Mouse (Mus musculus): ENCODE measurements around the gene Ntf3.

Gene Ntf3

DNA sequence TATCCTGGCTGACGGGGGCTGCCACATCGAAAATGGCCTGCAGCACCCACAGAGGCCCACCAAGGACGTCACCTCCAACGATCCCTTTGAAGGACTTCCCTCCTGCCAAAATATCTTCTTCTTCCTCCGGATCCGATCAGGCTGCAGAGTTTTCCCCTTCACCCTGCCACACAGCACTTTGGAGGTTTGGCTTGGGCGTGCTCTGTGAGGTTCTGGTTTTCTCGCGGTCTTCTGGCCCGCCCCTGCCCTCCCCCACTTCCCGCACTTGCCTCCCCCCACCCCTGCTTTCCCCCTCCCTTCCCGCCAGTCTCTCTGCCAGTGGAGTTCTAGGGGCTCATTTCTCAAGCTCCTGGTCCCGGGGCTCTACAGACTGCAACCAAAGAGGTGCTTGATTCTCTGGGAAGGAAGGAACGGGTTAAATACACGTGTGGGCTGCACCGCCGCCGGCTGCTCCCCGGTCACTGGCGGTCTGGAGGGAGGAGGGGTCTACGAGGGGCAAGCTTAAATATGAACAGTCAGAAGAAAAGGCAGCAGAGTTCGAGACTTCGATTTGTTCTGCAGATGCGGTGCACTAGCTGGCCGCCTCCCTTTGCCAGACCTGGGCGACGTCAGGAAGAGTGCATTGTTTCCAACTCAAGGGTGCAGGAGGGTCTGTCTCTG is at the start of gene Ntf3:
Gene Ntf3 (minus strand): TSS at position 363 of the 660 bp plus-strand sequence.
- no peak for DNase-seq (ENCODE audit: low read depth, low spot score)

DNA sequence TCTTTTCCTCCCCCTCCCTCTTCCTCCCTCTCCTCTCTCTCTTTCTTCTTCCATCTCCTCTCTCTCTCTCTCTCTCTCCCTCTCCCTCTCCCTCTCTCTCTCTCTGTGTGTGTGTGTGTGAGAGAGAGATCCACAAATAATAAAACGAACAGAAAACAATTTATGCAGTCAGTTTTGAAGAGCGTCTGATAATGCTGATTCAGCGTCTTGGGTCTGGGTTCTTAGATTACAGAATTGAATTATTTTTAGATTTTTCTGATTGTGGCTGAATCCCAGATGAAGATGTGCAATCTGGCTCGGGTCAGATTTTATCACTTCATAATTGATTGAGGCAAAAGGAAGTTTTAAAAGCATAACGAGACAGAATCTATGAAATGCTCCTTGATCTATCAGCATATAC is 46.6 kb upstream of the Ntf3 start:
- DNase-seq (ENCODE audit: low read depth, low spot score): no peak

DNA sequence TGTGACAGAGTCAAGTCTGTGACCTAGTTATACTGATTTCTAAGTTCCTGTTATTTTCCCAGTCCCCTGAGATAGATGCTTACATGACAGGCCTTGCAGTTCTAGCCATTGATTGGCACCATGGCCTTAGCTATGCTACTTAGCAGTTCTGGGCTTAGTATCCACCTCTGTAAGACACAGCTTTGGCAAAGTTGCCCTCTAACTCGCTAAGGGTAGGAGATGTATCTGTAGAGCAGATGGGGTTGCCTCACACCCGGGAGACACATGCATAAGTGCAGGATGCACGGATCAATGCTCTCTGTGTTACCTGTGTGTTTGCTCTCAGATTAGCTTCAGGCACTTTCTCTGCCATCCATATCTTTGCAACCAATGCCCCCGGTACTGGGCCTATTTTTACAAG is 36.7 kb upstream of the Ntf3 start:
- DNase-seq (ENCODE audit: low read depth, low spot score): no peak

DNA sequence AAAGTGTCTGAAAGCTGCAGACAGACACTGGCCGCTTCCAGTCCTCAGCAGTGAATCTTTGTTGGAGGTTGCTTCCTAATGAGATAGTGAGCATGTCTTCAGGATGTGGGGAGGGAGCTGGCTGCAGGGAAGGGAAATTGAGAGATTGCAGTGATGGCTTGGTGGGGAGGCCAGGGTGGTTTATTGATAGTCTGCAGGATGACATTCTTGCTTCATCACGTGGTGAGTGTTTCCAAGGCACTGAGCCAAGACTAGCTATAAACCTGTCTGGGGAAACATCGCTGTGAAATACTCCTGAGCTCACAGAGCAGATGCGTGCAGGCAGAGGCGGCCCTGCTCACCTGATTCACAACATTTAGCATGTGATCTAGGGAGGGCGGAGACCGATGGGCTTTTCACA is 36.2 kb upstream of the Ntf3 start:
- no peak for DNase-seq (ENCODE audit: low read depth, low spot score)

DNA sequence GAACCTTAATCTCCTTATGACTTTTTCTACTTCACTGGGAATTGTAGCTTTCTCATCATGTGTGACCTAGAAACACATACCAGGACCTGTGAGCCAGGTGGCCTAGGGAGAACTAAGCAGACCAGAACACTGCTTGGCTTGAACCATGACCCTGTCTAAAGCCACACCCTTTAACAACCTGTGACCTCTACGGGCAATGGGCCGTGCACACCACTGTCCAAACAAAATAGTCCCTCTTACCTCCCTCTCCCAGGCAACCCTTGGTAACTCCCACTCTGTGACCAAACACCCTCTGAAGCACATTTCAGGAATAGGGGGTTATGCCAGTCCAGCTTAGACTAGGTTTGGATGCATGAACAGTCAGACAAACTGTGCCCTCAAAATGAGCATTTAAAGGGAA is 35.0 kb upstream of the Ntf3 start:
- DNase-seq (ENCODE audit: low read depth, low spot score): no peak

DNA sequence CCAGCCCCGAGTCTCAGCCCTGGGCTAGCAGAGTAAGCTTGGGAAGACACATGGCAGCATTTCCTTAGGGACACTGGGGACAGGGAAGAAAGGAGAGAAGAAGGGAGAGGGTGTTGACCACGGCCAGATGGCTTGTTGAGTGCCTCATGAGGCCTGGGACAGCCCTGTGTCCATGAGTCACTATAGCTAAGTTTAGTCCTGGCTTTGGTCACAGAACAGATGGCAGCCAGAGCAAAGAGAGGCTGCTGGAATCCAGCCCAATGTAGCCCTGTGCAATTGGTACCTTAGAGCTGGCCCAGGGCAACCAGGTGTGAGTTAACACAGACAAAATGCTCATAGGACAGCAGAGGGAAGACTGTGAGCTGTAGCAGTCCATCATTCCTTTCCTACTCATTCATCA is 33.2 kb upstream of the Ntf3 start:
- no peak for DNase-seq (ENCODE audit: low read depth, low spot score)

DNA sequence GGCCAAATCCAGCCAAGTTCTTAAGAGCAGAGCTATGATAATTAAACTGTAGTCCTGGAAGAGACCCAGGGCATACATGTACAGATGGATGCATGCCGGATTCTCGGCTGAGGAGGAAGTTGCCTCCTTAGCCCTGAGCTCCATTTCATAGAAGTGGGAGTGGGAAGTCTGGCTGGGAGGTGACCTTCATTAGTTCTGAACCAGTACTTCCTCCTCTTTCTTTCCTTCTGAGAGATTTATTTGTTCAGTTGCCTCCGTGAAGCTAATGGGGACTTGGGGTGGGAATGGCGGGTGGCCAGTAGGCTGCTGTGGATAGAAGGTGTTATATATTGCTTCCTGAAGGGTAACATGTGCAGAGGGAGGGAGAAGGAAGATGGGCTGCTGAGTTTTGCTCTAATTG is 28.1 kb upstream of the Ntf3 start:
- no peak for DNase-seq (ENCODE audit: low read depth, low spot score)

DNA sequence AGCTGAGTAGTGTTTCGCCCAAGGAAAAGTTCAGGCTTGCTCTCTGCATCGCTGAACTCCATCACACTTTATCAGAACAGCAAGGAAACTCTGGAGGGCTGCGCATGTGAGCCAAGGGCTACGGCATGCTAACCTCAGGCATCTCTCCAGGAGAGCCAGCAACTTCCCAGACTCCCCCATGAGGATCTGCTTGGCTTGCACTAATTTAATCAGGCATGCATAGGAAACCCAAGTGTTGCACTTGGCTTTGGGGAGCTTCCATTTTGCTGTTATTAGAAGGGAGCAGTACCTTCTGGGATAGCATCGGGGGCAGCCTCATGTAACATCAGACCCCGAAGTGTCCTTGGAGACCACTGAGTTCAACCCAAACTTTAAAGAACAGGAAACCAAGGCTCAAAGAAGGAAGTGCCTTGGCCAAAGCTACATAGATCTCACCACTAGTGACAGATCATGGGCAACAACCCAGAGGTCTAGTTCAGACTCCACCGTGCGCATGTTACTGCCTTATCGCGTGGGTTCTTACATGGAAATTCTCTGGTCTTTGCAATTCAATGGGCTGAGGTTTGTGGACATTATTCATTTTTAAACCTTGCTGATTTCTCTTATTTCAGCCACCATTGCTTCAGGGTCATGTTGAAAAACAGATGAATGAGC is 23.6 kb upstream of the Ntf3 start:
- DNase-seq (ENCODE audit: low read depth, low spot score): no peak

DNA sequence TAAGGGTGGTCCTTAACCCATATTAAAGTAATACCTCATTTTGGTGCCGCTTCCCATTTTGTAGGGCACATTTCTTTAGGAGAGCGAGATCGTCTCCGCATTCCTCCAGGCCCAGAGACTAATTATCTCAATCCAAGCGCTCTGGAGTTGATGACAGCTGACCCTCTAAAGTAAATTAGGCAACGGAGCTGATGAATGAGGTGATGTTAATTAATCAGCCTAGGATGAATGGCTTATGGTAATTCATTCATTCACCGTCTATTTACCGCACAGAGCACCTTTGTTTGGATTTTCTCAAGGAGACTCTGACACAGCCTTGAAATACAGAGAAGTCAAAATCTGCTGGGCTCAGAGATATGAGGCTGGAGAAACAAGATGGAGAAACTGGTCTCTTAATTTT is 20.7 kb upstream of the Ntf3 start:
- DNase-seq (ENCODE audit: low read depth, low spot score): no peak

DNA sequence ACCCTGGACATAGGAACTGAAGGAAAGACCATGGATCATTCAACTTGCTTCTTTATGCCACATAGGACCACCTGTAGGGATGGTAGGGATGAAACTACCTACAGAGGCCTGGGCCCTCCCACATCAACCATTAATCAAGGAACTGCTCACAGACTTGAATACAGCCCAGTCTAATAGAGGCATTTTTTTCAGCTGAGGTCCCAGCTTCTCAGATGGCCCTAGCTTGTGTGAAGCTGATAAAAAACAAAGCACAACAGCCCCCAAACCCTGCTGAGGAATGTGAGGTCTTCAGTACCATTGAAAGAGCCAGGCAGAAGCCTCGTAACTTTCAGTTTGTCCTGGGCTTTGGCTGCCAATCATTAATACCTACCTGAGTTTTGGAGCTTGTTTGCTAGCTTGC is 19.4 kb upstream of the Ntf3 start:
- DNase-seq (ENCODE audit: low read depth, low spot score): no peak

DNA sequence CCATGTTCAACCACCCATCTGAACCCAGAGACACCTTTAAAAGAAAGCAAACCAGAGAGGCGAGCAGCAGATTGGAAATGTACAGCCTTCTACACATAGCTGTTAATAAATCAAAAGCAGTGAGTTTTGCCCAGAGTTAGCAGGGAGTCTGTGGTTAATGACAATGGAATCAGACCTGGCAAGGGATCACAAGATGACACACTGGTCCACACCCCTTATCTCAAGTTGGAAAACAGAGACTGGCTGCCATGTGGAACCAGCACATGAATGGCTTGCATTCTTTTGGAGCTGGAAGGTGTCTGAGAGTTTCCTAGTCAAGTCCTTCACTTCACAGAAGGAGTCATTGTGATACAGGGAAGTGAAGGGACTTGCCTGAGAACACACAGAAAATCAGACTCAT is 5.4 kb upstream of the Ntf3 start:
- DNase-seq (ENCODE audit: low read depth, low spot score): no peak

DNA sequence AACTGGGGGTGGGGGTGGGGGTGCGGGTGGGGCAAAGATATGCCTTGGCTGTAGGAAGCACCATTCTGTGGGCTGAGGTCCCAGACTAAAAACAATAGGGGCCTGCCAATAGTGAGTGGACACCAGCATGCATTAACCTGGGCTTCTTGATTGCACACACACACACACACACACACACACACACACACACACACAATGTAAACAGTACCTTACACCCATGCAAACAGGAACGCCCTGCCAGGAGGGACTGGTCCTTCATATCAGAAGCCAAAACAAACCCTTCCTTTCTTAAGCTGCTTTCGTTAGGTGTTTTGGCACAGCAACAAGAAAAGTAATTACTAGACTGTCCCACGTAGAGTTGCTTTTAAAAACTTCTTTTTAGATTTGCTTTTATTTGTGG is 4.1 kb upstream of the Ntf3 start:
- no peak for DNase-seq (ENCODE audit: low read depth, low spot score)

DNA sequence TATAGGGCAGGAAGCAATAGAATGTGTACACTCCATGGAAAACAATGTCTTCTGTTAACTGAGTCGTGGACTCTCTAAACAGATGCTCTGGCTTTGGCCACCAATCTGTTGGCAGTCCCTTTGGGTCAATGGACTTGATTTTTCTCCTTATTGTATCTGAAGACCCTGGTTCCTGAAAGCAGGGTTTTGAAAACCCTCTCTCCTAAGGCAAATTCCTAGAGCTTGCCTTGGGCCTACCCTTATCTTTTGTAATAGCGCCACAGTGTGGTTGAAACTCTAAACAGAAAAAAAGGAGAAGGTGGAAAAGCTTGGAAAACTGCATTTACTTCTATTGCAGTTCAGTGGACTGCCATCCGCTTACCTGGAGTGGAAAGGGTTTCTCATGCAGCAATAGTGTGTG is 1.0 kb upstream of the Ntf3 start:
- no peak for DNase-seq (ENCODE audit: low read depth, low spot score)

DNA sequence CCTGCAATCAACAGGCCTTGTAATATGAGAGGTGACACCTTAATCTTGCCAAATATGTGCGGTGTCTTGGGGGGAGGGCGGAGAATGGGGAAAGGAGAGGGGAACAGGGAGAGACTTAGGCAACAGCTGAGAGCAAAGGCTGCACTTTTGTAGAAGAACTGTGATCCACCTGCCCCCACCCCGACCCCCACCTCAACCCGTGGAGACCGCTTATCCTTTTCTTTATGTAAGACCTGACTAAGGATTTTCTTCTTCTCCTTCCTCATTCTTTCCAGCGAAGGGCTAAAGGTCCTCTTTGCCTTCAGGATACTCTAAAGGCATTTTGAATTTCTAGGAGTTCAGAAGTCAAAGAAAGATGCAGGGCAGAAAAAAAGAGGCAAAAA is 489 bp upstream of the Ntf3 start:
- no peak for DNase-seq (ENCODE audit: low read depth, low spot score)

DNA sequence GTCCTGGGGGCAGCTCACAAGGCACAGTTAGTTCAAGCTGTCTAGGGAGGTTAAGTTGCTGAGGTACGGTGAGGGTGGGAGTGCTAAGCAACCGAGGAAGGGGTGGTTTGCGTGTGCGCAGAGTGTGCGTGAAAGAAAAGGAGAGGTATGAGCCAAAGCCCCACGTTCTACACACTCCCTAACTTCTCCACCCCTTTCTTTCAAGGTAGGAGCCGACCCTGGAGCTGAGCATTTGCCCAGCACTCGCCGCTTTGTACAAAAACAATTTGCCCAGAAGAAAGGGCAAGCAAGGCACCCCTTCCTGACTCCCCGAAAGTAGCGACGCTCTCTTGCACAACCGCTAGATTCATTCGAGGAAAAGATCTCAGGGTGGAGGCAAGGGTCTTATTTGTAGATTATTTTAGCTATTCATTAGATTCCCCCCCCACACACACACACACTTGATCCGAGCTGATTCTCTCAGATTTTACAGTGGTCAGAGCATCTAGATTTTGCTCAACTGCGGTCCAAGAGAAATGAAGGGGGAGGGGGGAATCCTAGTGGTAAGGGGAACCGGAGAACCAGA is 1.0 kb downstream of the Ntf3 start:
- no peak for DNase-seq (ENCODE audit: low read depth, low spot score)

DNA sequence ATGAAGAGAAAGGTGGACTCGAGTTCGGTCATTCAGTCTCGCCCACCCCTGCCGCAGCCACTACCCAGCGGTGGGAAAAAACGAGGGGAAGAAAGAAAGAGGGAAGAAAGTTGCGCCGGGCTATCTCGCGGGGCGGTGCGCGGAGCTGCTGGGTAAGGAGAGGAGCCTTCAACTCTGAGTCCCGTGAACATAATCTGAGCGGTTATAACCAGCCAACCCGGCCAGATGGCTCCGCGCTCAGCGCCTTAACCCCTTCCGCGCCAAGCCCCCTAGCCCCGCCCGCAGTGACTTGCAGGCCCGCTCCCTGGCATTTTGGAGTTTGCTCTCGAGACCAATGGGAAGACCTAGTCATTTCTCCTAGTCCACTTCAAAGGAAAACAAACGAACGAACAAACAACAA is 1.9 kb downstream of the Ntf3 start:
- no peak for DNase-seq (ENCODE audit: low read depth, low spot score)

DNA sequence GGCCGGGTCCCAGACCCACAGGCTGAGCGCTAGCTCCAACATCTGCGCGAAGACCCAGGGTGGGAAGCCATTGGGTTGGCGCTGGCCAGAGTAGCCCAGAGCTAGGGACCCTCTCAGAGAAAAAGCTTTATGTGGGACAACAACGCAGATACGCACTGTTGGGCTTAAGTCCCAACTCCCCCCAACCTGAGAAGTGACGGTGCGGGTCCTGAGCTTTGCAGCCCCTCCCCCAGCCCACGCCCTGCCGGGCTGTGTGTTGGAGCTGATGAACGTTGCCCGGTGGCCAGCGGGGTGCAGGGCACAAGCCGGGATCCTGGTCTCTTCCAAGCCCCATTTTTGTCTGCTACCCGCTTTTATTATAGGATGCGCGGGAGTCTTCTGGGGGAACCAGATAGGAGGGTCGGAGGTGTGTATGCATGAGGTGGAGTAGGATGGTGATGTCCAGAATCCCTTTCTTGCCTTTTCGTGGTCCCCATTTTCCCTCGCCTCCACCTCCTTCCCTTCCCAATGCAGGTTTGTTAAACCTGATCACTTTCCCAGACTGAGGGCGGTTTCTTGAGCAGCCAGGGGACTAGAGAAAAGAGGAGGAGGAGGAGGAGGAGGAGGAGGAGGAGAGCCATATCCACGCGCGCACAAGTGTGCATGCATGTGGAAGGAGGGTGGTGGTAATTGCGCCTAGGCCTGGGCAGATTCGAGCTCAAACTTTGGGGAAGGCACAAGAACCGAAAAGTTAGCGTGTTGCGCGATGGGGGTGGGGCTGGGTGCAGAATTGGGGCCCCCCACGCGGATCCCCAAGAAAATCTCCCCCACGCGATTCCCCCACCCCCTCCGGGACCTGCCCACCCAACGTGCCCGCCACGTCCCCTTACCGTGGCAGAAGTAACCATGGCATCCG is 2.6 kb downstream of the Ntf3 start:
- DNase-seq (ENCODE audit: low read depth, low spot score): no peak

DNA sequence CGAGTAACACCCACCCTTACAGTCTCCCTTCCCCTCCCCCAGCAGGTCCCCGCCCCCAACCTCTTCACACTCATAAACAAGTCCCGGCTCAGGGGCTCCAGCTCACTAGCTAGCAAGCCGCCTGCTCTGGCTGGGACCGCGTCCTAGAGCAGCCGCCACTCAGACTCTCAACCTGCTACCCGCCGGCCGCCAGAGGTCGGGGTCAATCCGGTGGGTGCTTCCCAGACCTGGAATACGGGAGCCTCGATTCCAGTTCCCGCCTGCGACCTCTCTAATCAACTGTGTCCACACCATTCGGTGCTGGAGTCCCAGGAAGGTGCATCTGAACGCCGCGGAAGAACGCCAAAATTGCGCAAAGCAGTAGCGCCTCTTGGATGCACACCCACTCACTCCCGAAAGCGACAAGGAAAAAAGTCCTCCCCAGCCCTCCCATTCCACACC is 3.5 kb downstream of the Ntf3 start:
- no peak for DNase-seq (ENCODE audit: low read depth, low spot score)

DNA sequence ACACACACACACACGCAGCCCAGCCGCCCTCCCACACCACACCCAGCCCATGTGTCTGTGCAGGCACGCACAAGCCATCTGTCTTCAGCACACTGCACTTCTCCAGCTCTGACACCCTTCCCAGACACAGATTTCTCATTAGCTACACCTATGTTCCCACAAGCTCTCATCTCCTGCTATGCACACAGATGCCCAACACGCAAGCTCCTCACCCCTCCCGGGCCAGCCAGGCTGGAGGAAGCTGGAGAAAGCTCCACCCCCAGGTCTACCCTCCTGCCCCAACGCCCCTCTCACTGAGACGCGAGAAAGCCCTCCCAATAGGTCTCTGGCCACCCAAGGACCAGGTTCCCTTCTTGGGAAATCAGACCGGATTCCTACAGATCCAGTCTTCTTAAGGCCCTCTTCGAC is 4.4 kb downstream of the Ntf3 start:
- DNase-seq (ENCODE audit: low read depth, low spot score): no peak

DNA sequence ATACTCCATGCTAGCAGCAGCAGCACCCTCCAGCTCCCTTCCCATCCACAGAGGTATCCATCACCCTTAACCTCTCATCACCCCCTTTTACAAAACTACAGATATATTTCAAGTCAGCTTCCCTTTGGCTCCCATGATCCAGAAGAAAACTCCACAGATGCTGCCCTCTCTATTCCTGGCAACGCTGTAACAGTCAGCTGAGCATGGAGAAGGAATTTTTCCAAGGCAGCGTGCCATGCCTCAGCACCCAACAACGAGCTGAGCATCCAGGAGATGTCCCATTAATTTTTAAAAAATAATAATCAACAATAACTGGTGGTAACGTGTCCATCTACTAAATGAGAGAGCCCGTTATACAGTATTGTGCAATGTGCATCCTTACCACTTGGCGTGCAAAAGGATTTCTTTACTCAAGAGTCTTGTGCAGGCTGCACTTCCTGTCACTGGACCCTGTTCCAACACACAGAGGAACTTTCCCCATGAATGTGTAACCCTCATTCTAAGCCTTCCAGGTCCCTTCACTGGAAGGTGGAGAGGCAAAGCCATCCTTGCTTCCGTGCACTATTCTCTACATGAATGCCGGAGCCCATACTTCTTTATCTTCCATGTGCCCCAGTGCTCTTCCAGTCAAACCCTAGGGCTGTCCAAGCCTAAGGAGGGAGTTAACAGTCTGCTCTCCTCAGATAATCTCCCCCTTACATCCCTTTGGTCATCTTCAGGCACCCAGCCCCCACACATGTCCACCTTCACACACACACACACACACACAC is 5.0 kb downstream of the Ntf3 start:
- no peak for DNase-seq (ENCODE audit: low read depth, low spot score)

DNA sequence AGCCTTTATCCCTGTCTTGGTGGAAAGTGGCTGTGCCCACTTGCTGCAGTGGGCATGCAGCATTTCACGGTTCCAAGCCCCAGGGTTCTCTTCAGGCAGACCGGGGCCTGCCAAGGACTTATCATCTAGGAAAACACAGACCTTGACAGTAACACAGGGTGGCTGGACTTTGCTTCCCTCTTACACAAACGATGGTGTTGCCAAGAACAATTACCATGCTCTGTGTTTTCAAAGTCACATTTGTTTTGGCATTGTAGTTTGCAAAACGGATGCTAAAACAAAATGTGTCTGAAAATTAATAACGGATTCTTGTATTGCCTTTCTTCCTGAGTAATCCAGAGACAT is 6.7 kb downstream of the Ntf3 start:
- no peak for DNase-seq (ENCODE audit: low read depth, low spot score)
